Mouse (Mus musculus) limb, embryonic 12.5 days (tissue): ENCODE data around the gene Ntn4. TPM values are rescaled to one million over a fixed set of nuclear protein-coding genes. Genes with fewer than 3 reads are reported as not detected.

Experiments
- ATAC-seq: fragments of 200-750 bp; cut with Nextera tagmentation; 2 replicates; pipeline ENCODE4 v1.8.0; 2017; ENCODE audit warnings: low read depth, moderate TSS enrichment; ENCODE audit not compliant: insufficient number of reproducible peaks, insufficient read depth, low FRiP score, low TSS enrichment
- H3K27ac ChIP-seq: fragments of 300-500 bp; sonication (generic); 2 replicates; pipeline ENCODE4 v1.5.1; 2016; ENCODE audit warnings: mild to moderate bottlenecking, moderate library complexity
- H3K27me3 ChIP-seq: fragments of 300-500 bp; sonication (generic); 2 replicates; pipeline ENCODE4 v1.6.1; 2016; ENCODE audit warnings: mild to moderate bottlenecking, moderate library complexity
- H3K36me3 ChIP-seq: fragments of 300-500 bp; sonication (generic); 2 replicates; pipeline ENCODE4 v1.6.1; 2016; ENCODE audit warnings: mild to moderate bottlenecking, moderate library complexity
- H3K4me1 ChIP-seq: fragments of 300-500 bp; sonication (generic); replicated peaks from 2 replicates; pipeline ENCODE4 v1.6.1; 2016
- H3K4me2 ChIP-seq: fragments of 300-500 bp; sonication (generic); 2 replicates; pipeline ENCODE4 v1.6.1; 2016; ENCODE audit warnings: mild to moderate bottlenecking, moderate library complexity
- H3K4me3 ChIP-seq: fragments of 300-500 bp; sonication (generic); replicated peaks from 2 replicates; pipeline ENCODE4 v1.5.1; 2016; ENCODE audit warnings: mild to moderate bottlenecking
- H3K9ac ChIP-seq: fragments of 300-500 bp; sonication (generic); replicated peaks from 2 replicates; pipeline ENCODE4 v1.6.1; 2016; ENCODE audit warnings: mild to moderate bottlenecking, moderate library complexity
- H3K9me3 ChIP-seq: fragments of 300-500 bp; sonication (generic); 2 replicates; pipeline ENCODE4 v1.6.1; 2016; ENCODE audit warnings: mild to moderate bottlenecking, moderate library complexity
- WGBS: fragments of 180-500 bp; shearing (Covaris S2); methylation state at CpG from one replicate; pipeline ENCODE4 v1.1.7; 2016; 5-methylcytosine and 5-hydroxymethylcytosine counted together
- polyA plus RNA-seq: library from polyadenylated mRNA; unstranded; fragments of >200 nt; fragmentation: Nextera tagmentation; extraction: Ambion mirVana; gene quantifications from 2 replicates; pipeline ENCODE4 v1.2.1, GENCODE M21; 2016

Gene Ntn4
- polyA plus RNA-seq, 1 experiment from 2014 or later = 1.8 TPM

DNA sequence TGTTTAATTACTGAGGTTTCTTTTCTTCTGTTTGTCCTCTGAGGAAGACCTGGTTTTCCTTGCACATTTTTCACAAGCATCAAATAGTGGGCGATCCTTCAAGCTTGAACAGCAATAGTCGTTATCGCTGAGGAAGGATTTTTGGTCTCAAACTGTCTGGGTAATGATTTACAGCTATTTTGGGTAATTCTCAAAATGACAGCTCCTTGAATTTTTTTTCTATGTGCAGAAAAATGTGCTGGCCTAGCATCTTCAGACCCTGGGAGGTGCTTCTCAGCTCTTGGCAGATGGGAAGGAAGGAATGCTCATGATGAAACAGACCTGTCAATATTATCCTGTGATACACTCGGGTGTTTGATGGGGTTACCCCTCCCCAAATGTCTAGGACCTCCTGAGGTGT lies 63.5 kb downstream of the Ntn4 start:
- Histone ChIP-seq H3K27ac (no peak overlapping the region), H3K27me3 (no peaks in the 10 kb centered on the region), H3K4me3 (no peak overlapping the region), H3K4me2 (no peak overlapping the region), H3K36me3 (no peaks in the 10 kb centered on the region; the same call in 1 of the 2 replicates), H3K9me3 (no peaks in the 10 kb centered on the region), H3K9ac (no peak overlapping the region), H3K4me1 (peaks cover 6% of the 10 kb centered on the region; the same call in 1 of the 2 replicates)
- 89% methylated on average over 4 of the region's 4 CpGs for WGBS
- ATAC-seq = no peak

DNA sequence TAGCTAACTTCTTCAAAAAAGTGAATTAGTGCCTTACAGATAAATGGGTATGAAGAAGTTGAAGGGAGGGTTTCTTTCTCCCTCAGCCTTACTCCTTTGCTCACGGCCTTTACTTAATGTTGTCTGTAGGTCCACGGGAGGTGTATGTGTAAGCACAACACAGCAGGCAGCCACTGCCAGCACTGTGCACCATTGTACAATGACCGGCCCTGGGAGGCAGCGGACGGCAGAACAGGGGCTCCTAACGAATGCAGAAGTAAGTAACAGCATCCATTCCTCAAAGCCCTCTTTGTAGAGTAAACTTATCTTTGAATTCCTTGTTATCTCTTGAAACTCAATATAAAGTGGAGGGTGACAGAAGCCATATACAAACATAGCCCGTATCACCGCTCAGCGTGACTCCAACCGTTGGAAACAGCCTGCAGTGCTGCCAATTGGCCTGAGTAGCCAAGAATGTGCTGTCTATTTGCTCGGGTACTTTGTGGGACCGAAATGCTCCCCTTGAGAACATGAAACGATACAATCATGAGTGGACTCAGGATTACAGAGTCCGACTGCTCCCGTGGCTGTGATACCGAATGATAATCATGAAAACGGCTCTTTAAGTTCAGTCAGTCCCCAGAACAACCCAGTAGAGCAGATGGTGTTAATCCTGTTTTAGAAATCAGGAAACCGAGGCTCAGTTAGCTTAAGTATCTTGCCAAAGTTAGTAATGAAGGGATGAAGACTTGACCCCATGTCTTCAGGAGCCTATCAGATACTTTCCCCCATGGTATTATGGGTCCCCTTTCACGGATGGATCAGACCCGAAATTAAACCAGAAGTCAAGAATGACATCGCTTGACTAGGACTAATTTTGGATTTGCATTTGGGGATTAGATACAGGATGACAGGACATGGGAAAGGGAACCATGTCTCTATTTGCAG lies 66.9 kb downstream of the Ntn4 start:
- 82% methylated on average over 21 of the region's 21 CpGs for WGBS
- Histone ChIP-seq H3K27ac (no peak overlapping the region), H3K4me2 (no peak overlapping the region)

DNA sequence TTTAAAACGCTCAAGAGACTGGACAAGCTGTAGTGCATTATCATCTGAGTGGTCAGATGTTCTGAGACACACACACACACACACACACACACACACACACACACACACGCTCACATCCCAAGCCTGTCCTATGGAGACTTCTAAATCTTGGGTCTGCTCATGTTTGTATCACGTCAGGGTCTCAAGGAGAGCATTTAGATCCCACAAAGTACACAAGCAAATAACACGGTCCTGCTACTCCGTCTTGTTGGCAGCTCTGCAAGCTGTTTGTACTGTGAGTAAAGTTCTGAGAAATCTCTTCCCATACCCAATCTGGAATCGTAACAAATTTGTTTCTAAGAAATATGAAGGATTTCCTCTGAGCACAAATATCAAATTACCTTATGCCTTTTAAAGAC lies 67.6 kb downstream of the Ntn4 start:
- ATAC-seq = no peak
- Histone ChIP-seq H3K27me3 (no peaks in the 10 kb centered on the region), H3K4me2 (no peak overlapping the region), H3K27ac (no peak overlapping the region), H3K9me3 (no peaks in the 10 kb centered on the region), H3K4me3 (no peak overlapping the region), H3K4me1 (peaks cover 6% of the 10 kb centered on the region; the same call in 1 of the 2 replicates), H3K9ac (no peak overlapping the region), H3K36me3 (peaks cover 18% of the 10 kb centered on the region)
- 80% methylated on average over 6 of the region's 6 CpGs for WGBS

More for the DNA sequence above, 66.9 kb downstream of the Ntn4 start:
- no peaks in the 10 kb centered on the region for H3K9me3 ChIP-seq
- H3K4me3 ChIP-seq = no peak overlapping the region
- peaks cover 18% of the 10 kb centered on the region for H3K36me3 ChIP-seq
- H3K9ac ChIP-seq = no peak overlapping the region
- H3K27me3 ChIP-seq = no peaks in the 10 kb centered on the region
- no peak for ATAC-seq
- H3K4me1 ChIP-seq = peaks cover 6% of the 10 kb centered on the region; the same call in 1 of the 2 replicates

DNA sequence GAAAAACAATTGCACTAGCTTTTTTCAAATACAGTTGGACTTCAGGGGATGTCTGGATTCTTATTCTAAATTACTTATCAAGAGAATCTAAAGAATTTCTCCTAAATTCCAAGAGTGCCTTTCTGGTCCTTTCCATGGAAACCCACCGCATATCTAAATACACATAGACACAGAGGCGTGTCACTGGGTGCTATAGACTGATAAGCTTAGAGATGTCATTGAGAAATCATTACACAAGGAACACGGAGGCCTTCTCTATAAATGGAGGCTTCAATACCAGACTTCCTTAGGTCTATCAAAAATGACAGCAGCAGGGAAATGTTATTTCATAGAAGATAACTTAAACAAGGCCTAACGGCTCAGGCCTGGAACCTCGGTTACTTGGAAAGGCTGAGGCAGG lies 68.0 kb downstream of the Ntn4 start:
- no peak overlapping the region for H3K4me3 ChIP-seq
- H3K4me1 ChIP-seq = peaks cover 6% of the 10 kb centered on the region; the same call in 1 of the 2 replicates
- H3K4me2 ChIP-seq = no peak overlapping the region
- H3K9me3 ChIP-seq = no peaks in the 10 kb centered on the region
- H3K9ac ChIP-seq = no peak overlapping the region
- H3K27me3 ChIP-seq = no peaks in the 10 kb centered on the region
- ATAC-seq = no peak
- peaks cover 18% of the 10 kb centered on the region for H3K36me3 ChIP-seq
- WGBS = 85% methylated on average over 5 of the region's 5 CpGs
- H3K27ac ChIP-seq = no peak overlapping the region

DNA sequence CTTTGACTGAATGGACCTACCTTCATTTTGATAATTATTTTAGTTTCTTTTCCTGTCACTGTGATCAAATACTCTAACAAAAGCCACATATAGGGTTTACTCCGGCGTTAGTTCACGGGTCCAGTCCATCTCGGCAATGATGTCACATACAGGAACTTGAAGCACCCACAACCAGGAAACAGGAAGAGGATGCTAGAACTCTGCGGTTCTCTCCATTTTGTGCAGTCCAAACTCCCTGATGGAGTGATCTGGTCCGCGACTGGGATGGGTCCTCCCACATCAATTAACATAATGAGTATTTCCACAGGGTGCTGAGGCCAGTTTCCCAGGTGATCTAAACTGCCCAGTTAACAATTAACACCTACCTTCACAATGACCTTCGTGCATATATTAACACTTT lies 69.1 kb downstream of the Ntn4 start:
- Histone ChIP-seq H3K4me1 (peaks cover 6% of the 10 kb centered on the region; the same call in 1 of the 2 replicates), H3K9me3 (no peaks in the 10 kb centered on the region), H3K4me3 (no peak overlapping the region), H3K9ac (no peak overlapping the region), H3K27me3 (no peaks in the 10 kb centered on the region), H3K27ac (no peak overlapping the region), H3K36me3 (peaks cover 18% of the 10 kb centered on the region), H3K4me2 (no peak overlapping the region)
- WGBS = 84% methylated on average over 8 of the region's 8 CpGs
- ATAC-seq = no peak

DNA sequence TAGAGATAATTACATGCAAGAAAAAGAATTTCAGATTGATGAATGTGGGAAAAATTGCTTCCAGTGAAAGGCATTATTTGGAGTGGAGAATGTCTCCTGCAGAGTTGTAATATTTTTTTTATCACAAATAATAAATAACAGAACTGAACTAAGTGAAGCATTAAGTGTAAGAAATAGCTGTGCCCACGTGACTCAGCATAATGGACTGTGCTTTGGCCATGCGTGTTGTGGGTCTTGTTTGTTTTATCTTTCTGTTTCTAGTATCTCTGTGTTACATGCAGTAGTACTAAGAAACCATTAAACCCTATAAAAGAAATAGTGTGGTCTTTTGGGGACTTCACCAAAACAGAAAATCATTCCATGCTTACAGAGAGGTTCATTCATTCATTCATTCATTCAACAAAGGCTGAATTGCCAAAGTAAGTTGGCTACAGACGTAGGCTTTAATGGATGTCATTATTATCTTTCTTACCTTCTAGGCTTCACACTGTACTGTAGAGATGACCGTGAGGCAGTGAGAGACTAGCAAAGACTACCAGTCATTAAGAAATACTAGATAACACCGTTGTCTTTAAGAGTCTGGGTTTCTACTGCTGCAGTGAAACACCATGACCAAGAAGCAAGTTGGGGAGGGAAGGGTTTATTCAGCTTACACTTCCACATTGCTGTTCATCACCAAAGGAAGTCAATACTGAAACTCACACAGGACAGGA lies 81.3 kb downstream of the Ntn4 start:
- 83% methylated on average over 5 of the region's 5 CpGs for WGBS
- no peaks in the 10 kb centered on the region for H3K9me3 ChIP-seq
- H3K27me3 ChIP-seq = no peaks in the 10 kb centered on the region
- no peak overlapping the region for H3K4me3 ChIP-seq
- H3K9ac ChIP-seq = no peak overlapping the region
- H3K4me1 ChIP-seq = peaks cover 19% of the 10 kb centered on the region; the same call in 1 of the 2 replicates
- no peak overlapping the region for H3K27ac ChIP-seq
- ATAC-seq = no peak
- no peak overlapping the region for H3K4me2 ChIP-seq
- H3K36me3 ChIP-seq = no peaks in the 10 kb centered on the region

DNA sequence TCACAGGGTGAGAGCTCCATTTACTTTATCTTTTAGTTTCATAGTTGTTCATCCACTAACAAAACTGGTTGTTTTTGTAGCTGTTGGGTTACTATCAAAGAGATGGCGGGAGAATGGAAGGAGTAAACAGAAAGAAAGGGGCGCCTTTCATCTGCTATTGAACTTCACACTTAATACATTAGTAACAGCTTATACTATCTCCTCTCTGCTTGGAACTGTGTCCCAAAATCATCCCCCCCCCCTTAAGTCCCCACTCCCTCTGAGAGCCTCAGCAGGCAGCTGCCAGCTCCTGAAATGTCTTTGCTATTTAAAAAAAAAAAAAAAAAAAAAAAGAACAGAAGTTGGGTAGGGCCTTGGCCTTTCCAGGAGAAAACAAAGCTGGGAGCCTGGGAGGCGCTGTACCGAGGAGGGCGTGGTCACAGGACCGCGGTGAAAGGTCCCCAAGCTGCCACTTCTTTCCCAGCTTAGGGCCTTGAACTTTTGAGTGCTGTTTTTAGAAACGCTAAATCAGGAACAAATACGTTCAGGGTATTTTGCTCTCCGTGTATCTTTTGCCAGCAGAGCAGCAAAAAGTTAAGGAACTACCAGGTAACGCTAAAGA lies 83.6 kb downstream of the Ntn4 start:
- H3K9ac ChIP-seq = no peak overlapping the region
- H3K4me3 ChIP-seq = no peak overlapping the region
- H3K27ac ChIP-seq = no peak overlapping the region
- peak overlapping the region; percentile 33 for H3K4me2 ChIP-seq
- no peaks in the 10 kb centered on the region for H3K27me3 ChIP-seq
- H3K9me3 ChIP-seq = no peaks in the 10 kb centered on the region
- WGBS = 12% methylated on average over 11 of the region's 11 CpGs
- no peaks in the 10 kb centered on the region for H3K36me3 ChIP-seq
- peaks cover 17% of the 10 kb centered on the region; the same call in 1 of the 2 replicates for H3K4me1 ChIP-seq
- ATAC-seq = no peak

DNA sequence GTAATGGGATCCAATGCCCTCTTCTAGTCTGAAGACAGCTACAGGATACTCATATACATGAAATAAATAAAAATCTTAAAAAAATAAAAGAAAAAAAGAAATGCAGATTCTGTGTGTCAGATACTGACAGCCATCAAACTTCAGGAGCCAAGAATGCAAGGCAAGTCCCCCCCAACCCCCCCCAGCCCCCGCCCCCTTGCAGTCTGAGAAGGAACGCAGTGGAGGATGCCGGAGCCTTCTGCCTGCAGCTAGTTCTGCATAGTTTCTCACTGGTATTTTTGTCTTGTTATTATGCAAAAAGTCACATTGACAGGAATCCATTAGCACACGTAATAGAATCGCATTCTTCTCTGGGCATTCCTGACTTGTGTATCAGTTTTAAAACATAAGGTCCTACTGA lies 87.7 kb downstream of the Ntn4 start:
- Histone ChIP-seq H3K9ac (no peak overlapping the region), H3K27me3 (no peaks in the 10 kb centered on the region), H3K4me2 (no peak overlapping the region), H3K36me3 (no peaks in the 10 kb centered on the region), H3K4me3 (no peak overlapping the region), H3K9me3 (no peaks in the 10 kb centered on the region), H3K4me1 (peaks cover 13% of the 10 kb centered on the region; the same call in 1 of the 2 replicates), H3K27ac (no peak overlapping the region)
- no peak for ATAC-seq
- 63% methylated on average over 5 of the region's 5 CpGs for WGBS

DNA sequence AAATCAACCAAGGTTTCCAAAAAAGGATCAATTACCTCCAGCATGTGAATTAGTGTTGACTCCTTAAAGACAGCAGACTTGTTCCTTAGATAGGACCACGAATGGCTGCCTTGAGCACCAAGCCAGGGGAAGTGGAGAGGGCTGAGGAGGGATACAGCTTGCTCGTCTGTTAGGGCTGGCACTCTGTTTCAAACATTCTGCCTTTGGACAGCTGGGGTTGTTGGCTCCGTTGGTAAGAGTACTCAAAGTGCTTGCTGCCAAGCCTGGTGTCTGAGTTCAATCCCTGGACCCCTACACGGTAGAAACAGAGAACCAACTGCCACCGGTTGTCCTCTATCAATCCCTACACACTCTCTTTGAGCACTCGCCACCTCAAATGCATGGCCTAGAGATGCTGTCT lies 90.0 kb downstream of the Ntn4 start:
- no peaks in the 10 kb centered on the region for H3K27me3 ChIP-seq
- no peak overlapping the region for H3K4me2 ChIP-seq
- no peaks in the 10 kb centered on the region for H3K4me1 ChIP-seq
- ATAC-seq = no peak
- H3K27ac ChIP-seq = no peak overlapping the region
- H3K9ac ChIP-seq = no peak overlapping the region
- H3K36me3 ChIP-seq = peaks cover 5% of the 10 kb centered on the region; the same call in 1 of the 2 replicates
- 84% methylated on average over 6 of the region's 6 CpGs for WGBS
- H3K4me3 ChIP-seq = no peak overlapping the region
- H3K9me3 ChIP-seq = no peaks in the 10 kb centered on the region

DNA sequence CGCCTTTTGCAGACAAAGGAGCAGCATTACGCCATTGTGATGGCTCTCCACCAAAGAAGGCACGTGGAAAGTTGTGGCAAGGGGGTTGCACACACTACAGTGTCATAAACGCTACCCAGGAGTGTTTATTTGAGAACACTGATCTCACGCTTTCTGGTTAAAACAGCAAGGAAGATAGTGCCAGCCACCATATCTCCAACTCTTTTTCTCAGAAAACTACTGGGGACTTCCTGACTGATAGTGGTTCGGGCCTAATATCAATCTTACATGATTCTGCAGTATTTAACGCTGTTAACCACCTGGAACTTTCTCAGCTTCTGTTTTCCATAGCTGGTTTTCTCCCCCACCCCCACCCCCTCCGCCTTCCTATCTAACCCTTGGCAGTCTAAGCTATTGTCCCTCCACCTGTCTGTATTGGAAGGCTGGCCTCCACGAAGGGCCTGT lies 90.8 kb downstream of the Ntn4 start:
- H3K27me3 ChIP-seq = no peaks in the 10 kb centered on the region
- no peak overlapping the region for H3K9ac ChIP-seq
- no peak for ATAC-seq
- 83% methylated on average over 9 of the region's 9 CpGs for WGBS
- no peaks in the 10 kb centered on the region for H3K9me3 ChIP-seq
- no peak overlapping the region for H3K27ac ChIP-seq
- H3K36me3 ChIP-seq = peaks cover 5% of the 10 kb centered on the region; the same call in 1 of the 2 replicates
- H3K4me1 ChIP-seq = 0 out of 2 replicates have a peak, but pooled peaks cover 1% of the 10 kb centered on the region
- H3K4me2 ChIP-seq = no peak overlapping the region
- H3K4me3 ChIP-seq = no peak overlapping the region

DNA sequence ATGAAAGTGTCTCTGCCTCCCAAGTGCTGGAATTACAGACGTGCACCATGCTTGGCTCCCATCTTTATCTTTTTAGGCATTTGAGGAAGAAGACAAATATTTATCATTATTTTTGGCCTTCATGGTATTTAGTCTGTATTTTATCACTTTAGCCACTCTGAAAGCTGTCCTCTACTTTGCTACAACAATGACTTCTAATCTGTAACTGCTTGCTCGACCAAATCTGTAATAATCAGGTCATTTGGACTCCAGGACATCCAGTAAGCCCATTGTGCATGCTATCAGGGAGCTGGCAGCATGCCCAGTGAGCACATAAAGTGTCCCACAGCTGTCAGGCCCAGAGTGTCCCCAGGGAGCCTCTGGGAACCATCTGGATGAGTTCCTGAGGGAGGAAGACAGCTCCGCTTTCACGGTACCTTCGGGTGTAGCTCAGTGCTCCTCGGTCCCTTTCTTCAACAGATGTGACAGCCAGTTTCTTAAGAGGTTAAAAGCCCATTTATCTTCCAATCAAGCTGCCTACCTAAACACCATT lies 95.7 kb downstream of the Ntn4 start:
- peaks cover 7% of the 10 kb centered on the region; the same call in 1 of the 2 replicates for H3K4me1 ChIP-seq
- H3K4me2 ChIP-seq = no peak overlapping the region
- H3K9me3 ChIP-seq = no peaks in the 10 kb centered on the region
- no peak overlapping the region for H3K4me3 ChIP-seq
- no peak for ATAC-seq
- 65% methylated on average over 6 of the region's 6 CpGs for WGBS
- H3K27ac ChIP-seq = no peak overlapping the region
- no peak overlapping the region for H3K9ac ChIP-seq
- H3K36me3 ChIP-seq = peaks cover 5% of the 10 kb centered on the region; the same call in 1 of the 2 replicates
- no peaks in the 10 kb centered on the region for H3K27me3 ChIP-seq
